Mouse (Mus musculus) gastrocnemius, adult 2 months (tissue): ENCODE measurements around the gene Col7a1. TPM values are rescaled to one million over a fixed set of nuclear protein-coding genes. Genes with fewer than 3 reads are reported as not detected.
A peak's percentile ranks its signal among the peaks of the same experiment; 100 is the strongest.

Experiments
- DNase-seq: peaks from one replicate; pipeline ENCODE4 v3.0.0; 2022
- H3K27ac ChIP-seq: fragments of 200-600 bp; 2 replicates; pipeline ENCODE4 v1.8.1; 2022; ENCODE audit warnings: mild to moderate bottlenecking
- H3K4me3 ChIP-seq: fragments of 200-600 bp; 2 replicates; pipeline ENCODE4 v1.8.1; 2022; ENCODE audit warnings: mild to moderate bottlenecking, moderate library complexity
- CTCF ChIP-seq: fragments of 200-600 bp; IDR thresholded peaks from 2 replicates; pipeline ENCODE4 v1.8.1; 2022; ENCODE audit warnings: antibody characterized with exemption, mild to moderate bottlenecking, moderate library complexity
- intact Hi-C: fragments of 180-260 bp; cut with DNase I; formaldehyde crosslinking; loops from one replicate; pipeline ENCODE4 v1.15.1; 2025
- total RNA-seq, 2 experiments: library from RNA; stranded (reverse); gene quantifications; 2 replicates each; pipeline ENCODE4 v1.2.3; 2021

Col7a1 gene
- total RNA-seq, 2 experiments from 2014 or later, result 0.95 to 3.0 TPM

DNA sequence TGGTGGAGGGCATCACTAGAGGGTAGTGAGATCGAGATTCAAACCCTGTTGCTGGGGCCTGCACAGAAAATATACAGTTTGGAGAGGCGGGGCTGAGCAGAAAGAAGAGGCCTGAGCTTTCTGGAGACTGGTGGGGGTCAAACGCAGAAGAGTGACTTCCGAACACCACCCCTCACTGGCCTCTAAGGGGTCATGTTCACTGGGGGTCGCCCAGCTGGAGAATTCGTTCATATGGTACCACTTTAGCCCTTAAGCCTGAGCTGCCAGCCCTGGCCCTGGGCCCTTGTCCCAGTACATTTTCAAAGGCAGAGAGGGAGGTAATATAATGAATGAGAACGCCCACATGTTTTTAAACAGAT, 37.1 kb downstream of the Col7a1 start:
- DNase-seq, result peak; percentile 54
- peak overlapping the region; percentile 75 for H3K4me3 ChIP-seq
- no peak for TF ChIP-seq CTCF
- intact Hi-C loops, result no loop called here
- peak overlapping the region; percentile 96 for H3K27ac ChIP-seq

DNA sequence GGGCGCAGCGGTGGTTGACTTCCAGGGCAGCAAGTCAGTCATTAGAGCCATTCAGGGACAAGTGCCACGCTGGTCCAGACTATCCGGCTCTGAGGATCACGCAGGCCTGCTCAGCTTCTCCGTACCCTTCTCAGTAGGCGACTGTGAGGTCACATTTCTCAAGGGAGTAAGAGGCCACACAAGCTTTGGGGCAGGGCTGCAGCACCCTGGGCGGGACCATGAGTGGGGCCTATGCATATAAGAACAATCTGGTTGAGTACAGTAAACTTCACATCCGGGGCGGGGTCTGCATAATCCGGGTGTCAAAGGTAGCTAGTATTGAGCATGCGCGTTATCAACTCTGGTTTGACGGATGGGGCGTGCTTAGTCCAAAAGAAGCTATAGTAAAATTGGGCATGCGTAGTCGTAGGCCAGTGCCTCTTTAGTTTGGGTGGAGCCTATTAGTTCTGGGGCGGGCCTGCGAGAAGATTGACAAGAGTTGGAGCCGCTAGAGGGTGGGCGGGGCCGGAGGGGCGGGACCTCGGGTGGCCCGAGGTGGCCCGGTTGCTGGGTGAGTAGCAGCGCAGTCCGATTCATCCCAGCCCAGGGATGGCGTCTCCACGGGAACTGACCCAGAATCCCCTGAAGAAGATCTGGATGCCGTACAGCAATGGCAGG, 38.2 kb downstream of the Col7a1 start, which contains the start of gene Pfkfb4:
Gene Pfkfb4 (plus strand): TSS at position 351 of the 657 bp plus-strand sequence.
- H3K27ac ChIP-seq, result peak within 1 kb of the TSS; percentile 96
- no peak for TF ChIP-seq CTCF
- H3K4me3 ChIP-seq, result peak within 1 kb of the TSS; percentile 75
- DNase-seq, result peak; percentile 95
- intact Hi-C loops, result no loop called here

DNA sequence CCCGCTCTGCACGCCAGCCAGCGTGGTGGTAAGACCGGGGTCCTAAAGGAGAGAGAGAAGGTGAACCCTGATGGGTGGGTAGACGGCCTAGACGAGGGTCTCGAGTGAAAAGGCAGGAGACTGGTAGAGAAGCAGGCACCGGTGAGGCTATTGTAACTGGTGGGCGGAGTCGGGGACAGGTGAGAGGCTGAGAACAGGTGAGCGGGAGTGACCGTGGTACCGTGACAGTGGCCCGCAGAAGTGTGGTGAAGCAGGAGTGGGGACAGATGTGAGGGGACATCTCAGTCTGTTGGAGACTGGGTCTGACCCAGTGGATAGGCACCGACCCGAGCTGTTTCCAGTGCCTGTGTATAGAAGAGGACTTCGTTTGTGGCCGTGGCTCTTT, 38.7 kb downstream of the Col7a1 start:
- intact Hi-C loops, result no loop called here
- DNase-seq, result no peak
- peak overlapping the region; percentile 96 for H3K27ac ChIP-seq
- TF ChIP-seq CTCF, result no peak
- H3K4me3 ChIP-seq, result peak overlapping the region; percentile 75

DNA sequence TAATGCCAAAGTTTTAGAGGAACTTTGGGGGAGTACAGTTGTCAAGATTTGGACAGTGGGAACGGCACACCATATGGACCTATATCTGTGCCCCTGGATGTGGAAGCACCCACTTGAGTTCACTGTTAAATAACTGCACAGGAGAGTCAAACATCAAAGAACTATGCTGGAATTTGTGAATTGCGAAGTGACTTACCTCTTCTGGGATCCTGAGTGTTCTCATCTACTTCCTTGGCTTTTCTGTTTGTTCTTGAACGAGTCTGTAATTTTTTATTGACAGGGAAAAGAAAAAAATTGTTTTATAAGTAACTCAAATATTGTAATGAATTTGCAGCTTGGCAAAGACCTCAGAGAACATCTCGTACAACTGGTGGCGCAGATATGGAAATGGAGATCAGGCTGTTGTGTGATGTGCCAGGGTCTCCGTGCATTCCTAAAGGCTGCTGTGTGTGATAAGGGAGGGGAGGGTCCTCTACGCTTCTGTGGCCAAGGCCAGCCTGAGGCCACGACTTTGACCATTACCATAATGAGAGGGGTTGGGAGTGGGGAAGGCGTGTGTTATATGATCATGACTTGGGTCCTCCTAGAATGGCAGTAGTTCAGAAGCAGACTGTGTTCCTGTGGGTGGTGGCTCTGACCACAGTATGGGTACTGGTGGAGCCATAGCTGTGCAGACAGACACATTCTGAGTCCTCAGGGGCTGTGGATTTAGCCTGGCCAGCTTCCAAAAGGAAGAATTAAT, 39.4 kb downstream of the Col7a1 start:
- peak overlapping the region; percentile 75 for H3K4me3 ChIP-seq
- no peak for TF ChIP-seq CTCF
- peak; percentile 16 for DNase-seq
- H3K27ac ChIP-seq, result peak overlapping the region; percentile 96; the same call in 1 of the 2 replicates
- intact Hi-C loops, result no loop called here

DNA sequence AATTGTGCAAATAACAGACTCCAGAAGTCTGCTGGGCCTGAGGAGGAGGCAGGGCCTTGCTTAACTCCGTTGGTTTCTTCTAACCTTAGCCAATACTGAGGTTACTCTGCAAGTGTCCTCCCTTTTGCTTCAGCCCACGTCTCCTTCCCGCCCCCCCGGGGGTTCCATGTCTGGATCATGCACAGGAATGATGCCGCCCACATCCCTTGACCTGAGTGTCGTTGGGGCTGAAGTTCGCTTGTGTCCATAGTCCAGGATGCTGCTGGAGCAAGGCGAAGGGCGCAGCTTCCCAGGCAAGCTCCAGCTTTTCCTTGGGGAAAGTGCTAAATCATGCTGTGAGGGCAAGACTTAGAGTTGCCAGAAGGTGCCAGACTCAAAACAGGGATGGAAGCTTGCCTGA, 43.0 kb downstream of the Col7a1 start:
- DNase-seq, result peak; percentile 22
- intact Hi-C loops, result no loop called here

DNA sequence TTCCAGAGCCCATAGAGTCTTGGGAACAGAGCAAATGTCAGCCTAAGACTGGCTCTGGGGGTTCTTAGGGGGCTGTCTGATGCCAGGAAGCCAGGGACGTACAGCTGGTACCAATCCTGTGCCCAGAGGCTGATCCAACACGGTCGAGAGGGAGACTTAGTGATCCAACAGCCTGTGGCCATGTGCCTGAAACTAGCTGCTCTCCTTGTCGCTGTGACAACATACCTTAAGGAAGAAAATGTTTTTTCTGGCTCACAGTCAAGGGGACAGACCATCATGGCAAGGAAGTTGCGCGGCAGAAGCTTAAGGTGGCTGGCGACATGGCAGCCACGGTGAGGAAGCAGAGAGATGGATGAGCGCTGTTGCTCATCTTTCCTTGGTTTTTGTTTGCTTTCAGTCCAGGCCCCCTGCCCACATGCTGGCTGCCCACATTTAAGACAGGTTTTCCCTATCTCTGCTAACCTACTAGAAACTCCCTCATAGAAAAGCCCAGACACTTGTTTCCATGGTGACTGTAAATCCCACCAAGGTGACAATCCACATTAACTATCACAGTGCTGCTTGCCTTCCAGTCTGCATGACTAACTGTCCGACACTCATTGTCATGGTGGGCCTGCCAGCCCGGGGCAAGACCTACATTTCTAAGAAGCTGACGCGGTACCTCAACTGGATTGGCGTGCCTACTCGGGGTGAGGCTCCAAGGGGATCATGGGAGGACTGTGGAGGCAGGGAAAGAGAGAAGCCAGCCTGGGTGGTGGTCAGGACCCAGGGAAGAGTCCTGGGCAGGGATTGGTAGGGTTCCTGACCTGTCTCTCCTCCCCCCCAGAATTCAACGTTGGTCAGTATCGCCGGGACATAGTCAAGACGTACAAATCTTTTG, 45.1 kb downstream of the Col7a1 start:
- H3K27ac ChIP-seq, result peak overlapping the region; percentile 31; the same call in 1 of the 2 replicates
- intact Hi-C loops, result no loop called here

More for the DNA sequence above, 43.0 kb downstream of the Col7a1 start:
- H3K27ac ChIP-seq, result no peak overlapping the region; the same call in 1 of the 2 replicates
- no peak overlapping the region for H3K4me3 ChIP-seq
- no peak for TF ChIP-seq CTCF

DNA sequence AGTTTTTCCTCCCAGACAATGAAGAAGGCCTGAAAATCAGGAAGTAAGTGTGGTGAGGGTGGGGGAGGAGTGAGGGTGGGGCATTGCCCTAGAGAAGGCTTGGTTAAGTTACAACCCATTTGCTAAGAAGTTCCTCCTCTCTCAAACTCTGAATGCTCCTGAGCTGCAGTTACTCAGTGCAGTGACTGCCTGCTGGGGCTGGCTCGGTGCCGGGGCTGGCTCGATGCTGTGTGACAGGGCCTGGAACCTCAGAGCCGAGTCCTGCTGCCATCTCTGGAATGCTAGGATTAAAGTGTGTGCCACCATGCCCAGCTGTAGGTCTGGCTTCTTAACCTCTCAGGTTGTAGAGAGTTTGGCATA, 45.8 kb downstream of the Col7a1 start:
- no peak for TF ChIP-seq CTCF
- Histone ChIP-seq H3K4me3 (no peak overlapping the region), H3K27ac (0 out of 2 replicates have a peak overlapping the region, but pooled peaks have one; percentile 5)
- DNase-seq, result peak; percentile 21
- intact Hi-C loops, result no loop called here

More for the DNA sequence above, 45.1 kb downstream of the Col7a1 start:
- no peak overlapping the region for H3K4me3 ChIP-seq
- TF ChIP-seq CTCF, result no peak
- DNase-seq, result no peak

DNA sequence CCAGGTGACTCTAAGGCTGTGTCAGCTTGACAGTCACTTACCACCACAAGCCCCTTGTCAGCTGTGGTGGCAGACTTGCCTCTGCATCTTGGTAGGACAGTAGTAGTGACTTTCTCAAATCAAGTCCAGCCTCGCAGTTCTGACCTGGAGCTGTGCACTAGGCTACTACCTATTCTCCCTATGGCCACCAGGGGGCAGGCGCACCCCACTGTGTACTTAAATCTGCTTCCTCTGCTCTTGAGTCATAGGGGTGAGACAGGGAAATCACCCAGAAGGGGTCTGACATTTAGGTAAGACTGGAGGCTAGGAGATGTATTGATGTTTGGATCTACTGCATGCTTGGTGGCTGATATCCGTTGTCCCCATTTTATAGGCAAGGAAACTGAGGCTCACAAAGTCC, 47.3 kb downstream of the Col7a1 start:
- intact Hi-C loops, result loop anchor here (5.0 kb wide), 1 partner anchor 37 kb away; the partner anchor contains the start of gene Shisa5
- no peak overlapping the region for H3K27ac ChIP-seq
- no peak overlapping the region for H3K4me3 ChIP-seq
- DNase-seq, result peak; percentile 71
- TF ChIP-seq CTCF, result no peak; the same call in 1 of the 2 replicates

DNA sequence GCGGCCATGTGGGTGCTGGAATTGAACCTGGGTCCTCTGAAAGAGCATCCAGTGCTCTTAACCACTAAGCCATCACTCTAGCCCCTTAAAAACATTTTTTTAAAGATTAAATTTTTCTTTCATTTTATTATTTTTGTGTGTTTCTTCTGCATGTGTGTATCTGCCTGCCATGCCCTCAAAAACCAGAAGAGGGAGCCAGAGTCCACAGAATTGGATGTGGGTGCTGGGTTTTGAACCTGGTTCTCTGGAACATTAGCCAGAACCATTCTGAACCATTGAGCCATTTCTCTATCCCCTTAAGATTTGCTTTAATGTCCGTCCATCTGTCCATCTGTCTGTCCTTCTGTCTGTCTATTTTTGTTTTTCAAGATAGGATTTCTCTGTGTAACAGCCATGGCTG, 49.8 kb downstream of the Col7a1 start:
- peak; percentile 53 for DNase-seq
- H3K27ac ChIP-seq, result no peak overlapping the region
- intact Hi-C loops, result loop anchor here (1.0 to 5.0 kb wide), 3 partner anchors 34 to 119 kb away; partner anchors contain the start of genes Shisa5 and Trex1
- H3K4me3 ChIP-seq, result no peak overlapping the region
- TF ChIP-seq CTCF, result peak; percentile 89

DNA sequence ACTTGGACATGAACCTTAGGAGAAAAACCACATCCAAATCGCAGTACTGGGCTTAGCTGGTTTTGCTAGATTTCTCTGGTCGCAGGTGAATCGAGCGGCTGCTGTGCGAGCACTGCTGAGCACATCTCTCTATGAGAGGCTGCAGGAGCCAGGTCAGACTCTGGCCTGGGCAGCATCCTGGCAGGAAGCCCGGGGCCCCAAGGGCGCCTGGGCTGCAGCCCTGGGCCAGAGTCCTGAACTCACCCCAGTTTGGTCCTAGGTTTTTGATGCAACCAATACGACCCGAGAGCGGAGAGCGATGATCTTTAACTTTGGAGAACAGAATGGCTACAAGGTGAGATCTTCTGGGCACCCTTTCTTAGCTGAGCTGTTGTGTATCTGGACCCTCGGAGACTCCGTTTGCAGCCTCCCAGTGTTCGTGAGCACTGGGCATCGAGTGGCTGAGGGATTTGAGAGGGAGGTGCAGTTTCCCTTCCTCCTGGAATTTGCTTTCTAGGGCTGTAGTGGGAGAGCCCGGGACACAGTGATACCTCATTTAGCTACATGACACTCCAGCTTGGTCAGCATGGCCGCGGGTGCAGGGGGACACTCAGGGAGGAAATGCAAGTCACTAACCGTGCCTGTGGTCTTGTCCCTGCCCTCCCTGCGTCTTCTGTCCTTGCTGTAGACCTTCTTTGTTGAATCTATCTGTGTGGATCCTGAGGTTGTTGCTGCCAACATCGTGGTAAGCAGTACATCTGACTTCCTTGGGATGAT, 53.8 kb downstream of the Col7a1 start:
- intact Hi-C loops, result no loop called here
- DNase-seq, result peak; percentile 71
- Histone ChIP-seq H3K27ac (peak overlapping the region; percentile 94), H3K4me3 (peak overlapping the region; percentile 73)
- no peak for TF ChIP-seq CTCF

DNA sequence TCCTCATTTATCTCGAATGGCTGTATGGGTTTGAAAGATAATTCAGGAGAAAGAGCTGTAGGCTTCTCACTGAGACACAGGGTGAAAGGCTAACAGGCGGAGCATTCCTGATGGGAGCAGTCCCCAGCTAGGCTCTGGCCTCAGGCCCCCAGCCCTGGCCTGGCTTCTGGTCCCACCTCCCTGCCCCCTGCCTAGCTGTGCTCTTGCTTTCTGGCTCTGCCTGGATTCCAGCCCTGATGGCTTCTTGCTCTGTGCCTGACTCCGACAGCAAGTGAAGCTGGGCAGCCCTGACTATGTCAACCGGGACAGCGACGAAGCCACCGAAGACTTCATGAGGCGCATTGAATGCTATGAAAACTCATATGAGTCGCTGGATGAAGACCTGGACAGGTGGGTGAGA, 54.7 kb downstream of the Col7a1 start:
- peak overlapping the region; percentile 94 for H3K27ac ChIP-seq
- no peak for TF ChIP-seq CTCF
- DNase-seq, result peak; percentile 54
- intact Hi-C loops, result no loop called here
- peak overlapping the region; percentile 73 for H3K4me3 ChIP-seq
